Mouse (Mus musculus) midbrain, embryonic 12.5 days (tissue): ENCODE data around the gene Eloa. TPM values are rescaled to one million over a fixed set of nuclear protein-coding genes. Genes with fewer than 3 reads are reported as not detected.

Source experiments
- ATAC-seq: fragments of 200-750 bp; cut with Nextera tagmentation; 2 replicates; pipeline ENCODE4 v1.8.0; 2017; ENCODE audit warnings: low read depth, moderate TSS enrichment, moderate library complexity; ENCODE audit not compliant: low FRiP score
- H3K27ac ChIP-seq: fragments of 300-500 bp; sonication (generic); replicated peaks from 2 replicates; pipeline ENCODE4 v1.5.1; 2016; ENCODE audit warnings: mild to moderate bottlenecking
- H3K27me3 ChIP-seq: fragments of 300-500 bp; sonication (generic); 2 replicates; pipeline ENCODE4 v1.6.1; 2016; ENCODE audit warnings: mild to moderate bottlenecking
- H3K36me3 ChIP-seq: fragments of 300-500 bp; sonication (generic); 2 replicates; pipeline ENCODE4 v1.6.1; 2016
- H3K4me1 ChIP-seq: fragments of 300-500 bp; sonication (generic); 2 replicates; pipeline ENCODE4 v1.6.1; 2016
- H3K4me2 ChIP-seq: fragments of 300-500 bp; sonication (generic); replicated peaks from 2 replicates; pipeline ENCODE4 v1.6.1; 2016; ENCODE audit warnings: mild to moderate bottlenecking, moderate library complexity
- H3K4me3 ChIP-seq: fragments of 300-500 bp; sonication (generic); 2 replicates; pipeline ENCODE4 v1.5.1; 2016; ENCODE audit warnings: mild to moderate bottlenecking
- H3K9ac ChIP-seq: fragments of 300-500 bp; sonication (generic); replicated peaks from 2 replicates; pipeline ENCODE4 v1.6.1; 2016; ENCODE audit warnings: mild to moderate bottlenecking, moderate library complexity
- H3K9me3 ChIP-seq: fragments of 300-500 bp; sonication (generic); 2 replicates; pipeline ENCODE4 v1.6.1; 2016; ENCODE audit warnings: mild to moderate bottlenecking
- WGBS: fragments of 180-500 bp; shearing (Covaris S2); methylation state at CpG from one replicate; pipeline ENCODE4 v1.1.7; 2016; 5-methylcytosine and 5-hydroxymethylcytosine counted together
- polyA plus RNA-seq: library from polyadenylated mRNA; unstranded; fragments of >200 nt; fragmentation: Nextera tagmentation; extraction: Ambion mirVana; gene quantifications from 2 replicates; pipeline ENCODE4 v1.2.1, GENCODE M21; 2016

Eloa gene
- polyA plus RNA-seq, 1 experiment from 2014 or later: 36.1 TPM

DNA sequence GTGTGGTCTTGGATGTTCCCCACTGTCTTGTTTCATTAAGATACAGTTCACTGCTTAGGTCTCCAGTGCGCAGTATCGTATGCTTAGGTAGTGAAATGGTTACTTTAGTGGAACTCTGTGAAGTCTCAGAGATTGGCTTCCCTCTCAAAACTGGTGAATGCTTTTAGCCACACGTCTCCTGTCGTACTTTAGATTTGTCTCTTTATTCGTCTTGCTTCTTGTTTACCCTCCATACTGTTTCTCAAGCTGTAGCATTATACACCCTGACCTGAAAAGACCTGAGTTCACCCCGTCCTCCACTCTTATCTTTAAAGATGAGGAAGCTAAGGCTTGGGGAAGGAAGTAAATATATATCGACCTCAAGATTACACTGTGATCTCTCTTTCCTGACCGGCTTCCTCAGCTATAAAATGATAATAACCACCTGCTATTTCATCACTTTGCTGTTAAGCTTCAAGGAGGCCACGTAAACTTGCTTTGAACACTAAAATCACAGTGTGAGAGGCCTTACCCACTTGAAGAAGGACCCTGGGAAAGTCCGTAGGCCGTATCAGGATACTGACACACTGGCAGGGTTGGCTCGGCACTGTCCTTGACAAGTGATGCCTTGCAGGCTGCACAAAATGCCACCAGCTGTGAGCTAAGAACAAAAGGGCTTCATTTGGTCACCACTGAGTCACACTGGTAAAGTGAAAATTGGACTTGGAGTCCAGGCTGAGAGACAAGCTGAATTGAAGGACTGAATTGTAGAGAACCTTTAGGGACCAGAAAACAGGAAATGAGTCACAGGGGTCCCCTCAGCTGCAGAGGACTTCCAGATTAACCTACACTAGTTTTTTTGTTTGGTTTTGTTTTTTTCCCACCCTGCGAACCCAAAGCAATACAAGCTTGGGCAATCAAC, 48.4 kb downstream of the Eloa start:
- Histone ChIP-seq H3K27ac (peak overlapping the region; percentile 71; the same call in 1 of the 2 replicates), H3K9me3 (no peaks in the 10 kb centered on the region), H3K4me1 (peaks cover 28% of the 10 kb centered on the region), H3K4me2 (peak overlapping the region; percentile 99), H3K4me3 (peak overlapping the region; percentile 96), H3K27me3 (no peaks in the 10 kb centered on the region), H3K9ac (peak overlapping the region; percentile 96), H3K36me3 (peaks cover 63% of the 10 kb centered on the region)
- 78% methylated on average over 13 of the region's 13 CpGs for WGBS
- no peak for ATAC-seq

DNA sequence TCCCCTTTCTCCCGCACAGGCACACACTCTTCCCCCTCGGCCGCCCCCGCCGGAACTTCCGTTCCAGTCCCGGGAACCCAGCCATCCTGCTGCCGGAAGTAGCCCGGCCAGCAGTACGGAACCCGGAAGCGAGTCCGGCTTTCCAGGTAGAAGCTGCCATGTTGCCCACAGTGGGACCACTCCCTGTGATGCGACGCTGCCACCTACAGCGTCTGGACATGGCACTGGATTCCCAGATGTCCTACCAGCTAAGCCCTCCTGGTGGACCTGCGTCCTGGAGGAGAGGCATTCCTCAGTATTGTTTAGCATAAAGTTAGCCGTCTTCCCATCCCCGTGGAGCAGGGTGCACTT, 49.0 kb downstream of the Eloa start, which contains the start of gene Lypla2:
TSS of gene Lypla2 (minus strand) at position 71 of the 351 bp plus-strand sequence.
- peak; percentile 79 for ATAC-seq
- H3K4me1 ChIP-seq: peaks cover 28% of the 10 kb centered on the region
- no peaks in the 10 kb centered on the region for H3K27me3 ChIP-seq
- H3K9ac ChIP-seq: peak within 1 kb of the TSS; percentile 96
- under 1% methylated on average over 19 of the region's 19 CpGs for WGBS
- H3K27ac ChIP-seq: peak within 1 kb of the TSS; percentile 71
- no peaks in the 10 kb centered on the region for H3K9me3 ChIP-seq
- peak within 1 kb of the TSS; percentile 99 for H3K4me2 ChIP-seq
- peak within 1 kb of the TSS; percentile 96 for H3K4me3 ChIP-seq
- peaks cover 69% of the 10 kb centered on the region for H3K36me3 ChIP-seq

DNA sequence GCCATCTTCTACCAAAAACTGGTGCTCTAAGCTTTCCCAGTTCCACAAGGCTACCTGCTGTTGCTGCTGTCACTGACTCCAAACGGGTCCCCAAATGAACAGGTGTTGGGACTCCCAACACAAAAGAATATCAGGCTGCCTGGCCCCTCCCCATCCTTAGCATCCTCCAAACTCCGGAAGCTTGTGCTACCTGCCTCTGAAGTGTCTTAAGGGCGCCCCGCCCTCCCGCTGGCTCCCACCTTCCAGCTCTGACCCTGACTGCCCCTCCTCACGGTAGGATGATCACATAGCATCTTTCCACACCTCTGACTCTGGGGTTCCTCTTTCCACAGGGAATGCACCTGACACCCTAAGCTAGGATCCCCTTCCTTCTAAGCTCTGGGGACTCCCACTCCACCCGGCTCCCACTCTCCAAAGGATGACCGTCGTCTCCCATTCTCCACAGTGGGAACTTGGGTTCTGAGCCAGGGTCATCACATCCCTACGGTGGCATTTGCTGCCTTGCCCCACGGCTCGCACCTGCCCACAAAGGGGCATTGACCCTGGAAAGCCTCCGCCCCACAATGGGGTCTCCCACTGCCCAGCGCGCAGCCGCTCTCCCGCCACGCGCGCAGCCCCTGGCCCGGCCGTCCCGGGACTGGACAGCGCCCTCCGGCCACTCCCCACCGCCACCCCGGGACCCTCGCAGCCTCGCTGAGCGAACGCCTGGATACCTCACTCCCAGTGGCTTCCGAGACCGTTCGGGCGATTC, 49.6 kb downstream of the Eloa start:
- ATAC-seq: peak; percentile 17; the same call in 1 of the 2 replicates
- Histone ChIP-seq H3K27me3 (no peaks in the 10 kb centered on the region), H3K4me2 (peak overlapping the region; percentile 99), H3K36me3 (peaks cover 71% of the 10 kb centered on the region), H3K9ac (peak overlapping the region; percentile 96), H3K4me3 (peak overlapping the region; percentile 96), H3K27ac (peak overlapping the region; percentile 71), H3K9me3 (no peaks in the 10 kb centered on the region), H3K4me1 (peaks cover 28% of the 10 kb centered on the region)
- WGBS: under 1% methylated on average over 35 of the region's 35 CpGs

DNA sequence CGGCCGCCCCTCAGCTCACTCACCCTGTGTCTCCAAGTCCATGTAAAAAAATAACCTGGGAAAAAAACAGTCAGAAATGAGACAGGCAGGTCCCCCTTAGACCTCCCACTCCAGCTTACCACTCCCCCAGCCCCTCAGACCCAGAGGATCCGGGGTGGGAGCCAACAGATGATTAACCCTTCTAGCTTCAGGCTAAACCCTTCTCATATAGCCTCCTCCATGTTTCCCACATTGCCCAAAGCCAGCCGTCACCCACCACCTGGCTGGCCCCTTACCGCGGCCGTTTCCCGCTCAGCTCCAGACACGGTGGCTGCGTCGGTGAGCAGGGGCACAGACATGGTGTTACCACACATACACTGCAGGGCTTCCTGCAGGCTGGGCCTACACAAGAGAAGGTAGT, 51.0 kb downstream of the Eloa start:
- Histone ChIP-seq H3K4me3 (0 out of 2 replicates have a peak overlapping the region, but pooled peaks have one; percentile 0), H3K9me3 (no peaks in the 10 kb centered on the region), H3K9ac (no peak overlapping the region), H3K36me3 (peaks cover 71% of the 10 kb centered on the region), H3K27ac (no peak overlapping the region), H3K4me2 (0 out of 2 replicates have a peak overlapping the region, but pooled peaks have one; percentile 99), H3K4me1 (peaks cover 28% of the 10 kb centered on the region), H3K27me3 (no peaks in the 10 kb centered on the region)
- WGBS: 96% methylated on average over 11 of the region's 11 CpGs
- no peak for ATAC-seq

DNA sequence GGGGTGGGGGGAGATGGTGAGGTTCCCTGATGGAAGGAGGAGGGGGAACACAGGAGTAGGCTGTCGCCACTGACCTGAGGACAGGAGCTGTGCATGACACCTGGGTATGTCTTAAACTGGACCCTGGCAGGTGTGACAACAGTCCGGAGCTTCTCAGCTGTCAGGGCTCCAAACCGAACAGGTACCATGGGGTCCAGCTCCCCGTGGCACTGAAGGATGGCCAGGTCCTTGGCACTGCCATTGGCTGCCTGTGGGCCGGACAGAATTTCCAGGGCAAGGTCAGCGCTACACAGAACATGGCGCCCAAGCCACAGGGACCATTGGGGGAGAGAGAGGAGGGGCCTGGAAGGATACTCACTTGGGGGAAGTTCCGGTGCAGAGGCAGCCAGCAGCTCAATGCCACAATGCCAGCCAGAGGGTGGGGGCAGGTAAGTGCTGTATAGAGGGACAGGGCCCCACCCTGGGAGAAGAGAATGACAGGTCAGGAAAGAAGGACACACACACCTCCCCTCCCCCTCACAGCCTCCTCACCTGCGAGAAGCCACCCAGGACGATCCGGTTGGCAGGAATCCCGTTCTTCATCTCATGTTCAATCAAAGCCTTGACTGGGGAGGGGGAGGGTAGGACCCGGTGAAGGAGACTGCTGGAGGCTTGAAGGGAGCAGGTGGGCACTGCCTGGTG, 52.4 kb downstream of the Eloa start:
- Histone ChIP-seq H3K4me3 (no peak overlapping the region), H3K4me2 (no peak overlapping the region), H3K9ac (0 out of 2 replicates have a peak overlapping the region, but pooled peaks have one; percentile 15), H3K27ac (no peak overlapping the region), H3K4me1 (peaks cover 35% of the 10 kb centered on the region), H3K9me3 (no peaks in the 10 kb centered on the region), H3K36me3 (peaks cover 58% of the 10 kb centered on the region), H3K27me3 (0 out of 2 replicates have a peak, but pooled peaks cover 4% of the 10 kb centered on the region)
- 93% methylated on average over 13 of the region's 13 CpGs for WGBS
- no peak for ATAC-seq

DNA sequence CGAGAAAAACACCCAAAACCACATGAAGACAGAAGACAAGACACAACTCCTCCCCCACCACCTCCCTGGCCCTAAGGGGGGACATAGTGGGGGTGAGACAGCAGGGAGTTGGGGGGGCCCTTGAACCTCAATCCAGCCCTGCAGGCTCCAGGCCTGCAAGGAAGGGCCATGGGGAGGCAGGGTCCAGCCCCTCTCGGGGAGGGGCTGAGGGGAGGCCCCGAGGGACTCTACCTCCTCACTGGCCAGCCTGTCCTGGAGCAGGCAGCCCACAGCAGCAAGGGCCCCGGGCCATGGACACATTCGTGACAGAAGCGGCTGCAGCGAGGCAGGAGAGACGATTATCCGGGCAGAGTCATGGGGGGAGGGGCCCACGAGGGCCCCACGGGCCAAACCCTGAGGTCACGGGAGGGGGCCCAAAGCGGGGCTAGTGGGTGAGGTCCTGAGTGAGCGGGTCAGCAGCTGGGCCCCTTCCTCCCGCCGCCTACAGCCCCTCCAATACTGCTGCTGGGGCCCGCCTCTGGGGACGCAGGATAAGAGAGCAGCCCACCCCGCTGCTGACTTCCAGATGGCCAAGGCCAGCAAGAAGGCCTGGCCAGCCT, 53.2 kb downstream of the Eloa start:
- 68% methylated on average over 16 of the region's 19 CpGs for WGBS

DNA sequence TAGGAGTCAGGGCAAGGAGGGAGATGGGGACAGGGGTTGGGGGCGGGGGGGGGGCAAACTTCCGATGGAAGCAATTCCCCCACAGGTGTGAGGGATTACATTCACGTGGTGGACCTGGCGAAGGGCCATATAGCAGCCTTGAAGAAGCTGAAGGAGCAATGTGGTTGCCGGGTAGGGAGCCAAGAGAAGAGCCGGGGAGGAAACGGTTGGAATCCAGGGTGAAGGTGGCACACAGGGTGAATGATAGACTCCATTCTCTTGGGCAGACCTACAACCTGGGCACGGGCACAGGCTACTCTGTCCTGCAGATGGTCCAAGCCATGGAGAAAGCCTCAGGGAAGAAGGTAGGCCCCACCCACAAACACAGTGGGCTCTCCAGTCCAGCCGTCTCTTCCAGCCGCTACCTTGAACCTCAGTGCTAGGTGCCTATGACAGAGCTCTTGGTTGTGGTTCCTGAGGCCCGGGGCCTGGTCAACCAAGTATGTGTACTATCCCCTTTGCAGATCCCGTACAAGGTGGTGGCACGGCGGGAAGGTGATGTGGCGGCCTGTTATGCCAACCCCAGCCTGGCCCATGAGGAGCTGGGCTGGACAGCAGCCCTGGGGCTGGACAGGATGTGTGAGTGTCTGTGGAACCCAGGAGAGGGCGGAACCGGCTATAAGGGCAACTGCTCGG, 54.3 kb downstream of the Eloa start:
- 96% methylated on average over 18 of the region's 18 CpGs for WGBS
- H3K4me3 ChIP-seq: no peak overlapping the region
- ATAC-seq: no peak
- 0 out of 2 replicates have a peak, but pooled peaks cover 4% of the 10 kb centered on the region for H3K27me3 ChIP-seq
- H3K4me1 ChIP-seq: peaks cover 39% of the 10 kb centered on the region
- no peak overlapping the region for H3K9ac ChIP-seq
- H3K9me3 ChIP-seq: no peaks in the 10 kb centered on the region
- peaks cover 54% of the 10 kb centered on the region for H3K36me3 ChIP-seq
- H3K27ac ChIP-seq: no peak overlapping the region
- no peak overlapping the region for H3K4me2 ChIP-seq

More for the DNA sequence above, 53.2 kb downstream of the Eloa start:
- Histone ChIP-seq H3K4me1 (peaks cover 39% of the 10 kb centered on the region), H3K36me3 (peaks cover 54% of the 10 kb centered on the region), H3K9me3 (no peaks in the 10 kb centered on the region), H3K27ac (no peak overlapping the region), H3K9ac (no peak overlapping the region), H3K4me2 (no peak overlapping the region), H3K27me3 (0 out of 2 replicates have a peak, but pooled peaks cover 4% of the 10 kb centered on the region), H3K4me3 (no peak overlapping the region)
- no peak for ATAC-seq

DNA sequence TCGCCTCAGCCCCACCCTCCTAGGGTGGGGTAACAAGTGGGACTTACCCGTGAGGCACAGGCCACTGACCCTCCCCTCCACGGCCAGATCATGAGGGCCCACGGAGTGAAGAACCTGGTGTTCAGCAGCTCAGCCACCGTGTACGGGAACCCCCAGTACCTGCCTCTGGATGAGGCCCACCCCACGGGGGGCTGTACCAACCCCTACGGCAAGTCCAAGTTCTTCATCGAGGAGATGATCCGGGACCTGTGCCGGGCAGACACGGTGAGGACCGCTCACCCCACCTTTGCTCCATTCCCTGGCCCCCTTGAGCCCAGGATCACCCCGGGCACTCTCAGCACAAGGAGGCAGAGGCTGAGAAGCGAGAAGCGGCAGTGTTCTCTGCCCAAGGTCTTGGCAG, 55.3 kb downstream of the Eloa start:
- Histone ChIP-seq H3K9me3 (no peaks in the 10 kb centered on the region), H3K4me3 (no peak overlapping the region), H3K4me1 (peaks cover 33% of the 10 kb centered on the region), H3K36me3 (peaks cover 62% of the 10 kb centered on the region), H3K9ac (no peak overlapping the region), H3K4me2 (no peak overlapping the region), H3K27me3 (0 out of 2 replicates have a peak, but pooled peaks cover 4% of the 10 kb centered on the region), H3K27ac (no peak overlapping the region)
- WGBS: 90% methylated on average over 16 of the region's 16 CpGs
- ATAC-seq: no peak

DNA sequence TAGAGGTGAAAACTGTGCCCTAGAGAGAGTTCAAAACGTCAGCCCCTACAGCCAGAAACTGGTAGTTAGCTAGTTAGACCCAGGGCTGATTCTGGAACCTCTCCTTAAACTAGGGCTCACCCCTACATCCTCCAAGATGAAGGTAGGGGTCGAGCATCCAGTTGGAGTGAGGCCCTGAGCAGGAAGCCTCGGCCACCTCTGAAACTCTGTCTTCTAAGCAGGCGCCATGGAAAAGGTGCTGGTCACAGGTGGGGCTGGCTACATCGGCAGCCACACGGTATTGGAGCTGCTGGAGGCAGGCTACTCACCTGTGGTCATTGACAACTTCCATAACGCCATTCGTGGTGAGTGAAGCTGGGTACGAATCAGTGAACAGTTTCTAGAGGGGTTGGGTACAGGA, 56.5 kb downstream of the Eloa start:
- WGBS: 85% methylated on average over 9 of the region's 9 CpGs
- no peak for ATAC-seq
- Histone ChIP-seq H3K27me3 (0 out of 2 replicates have a peak, but pooled peaks cover 4% of the 10 kb centered on the region), H3K9ac (0 out of 2 replicates have a peak overlapping the region, but pooled peaks have one; percentile 86), H3K4me2 (no peak overlapping the region), H3K4me3 (no peak overlapping the region), H3K27ac (no peak overlapping the region), H3K9me3 (no peaks in the 10 kb centered on the region), H3K4me1 (peaks cover 23% of the 10 kb centered on the region), H3K36me3 (peaks cover 54% of the 10 kb centered on the region)

DNA sequence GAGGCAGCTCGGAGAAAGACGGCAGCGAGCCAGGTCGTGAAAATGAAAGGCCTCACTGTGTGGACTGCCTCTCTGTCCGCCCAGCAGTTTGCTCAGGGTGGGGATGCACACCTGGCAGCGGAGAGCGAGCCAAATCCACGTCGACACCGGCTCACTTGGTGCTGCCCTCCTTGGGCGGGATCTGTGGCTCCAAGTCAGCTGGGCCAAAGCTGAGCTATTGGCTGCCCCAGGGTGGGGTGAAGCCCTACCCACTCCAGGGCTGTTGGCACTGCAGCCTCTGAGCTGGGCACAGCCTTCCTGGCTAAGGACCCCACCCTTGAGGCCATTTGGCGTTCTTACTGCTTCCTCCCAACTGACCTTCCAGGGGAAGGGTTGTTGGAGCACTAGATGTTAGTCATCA, 57.1 kb downstream of the Eloa start:
- Histone ChIP-seq H3K4me1 (peaks cover 19% of the 10 kb centered on the region), H3K9me3 (no peaks in the 10 kb centered on the region), H3K27me3 (0 out of 2 replicates have a peak, but pooled peaks cover 4% of the 10 kb centered on the region), H3K27ac (0 out of 2 replicates have a peak overlapping the region, but pooled peaks have one; percentile 63), H3K36me3 (peaks cover 50% of the 10 kb centered on the region), H3K9ac (peak overlapping the region; percentile 86), H3K4me2 (peak overlapping the region; percentile 96), H3K4me3 (peak overlapping the region; percentile 75)
- 5% methylated on average over 12 of the region's 12 CpGs for WGBS
- no peak for ATAC-seq
